Mouse (Mus musculus) heart, embryonic 14.5 days (tissue): ENCODE results near the gene Gabrb2. TPM values are rescaled to one million over a fixed set of nuclear protein-coding genes. Genes with fewer than 3 reads are reported as not detected.

ENCODE experiments used
- ATAC-seq: fragments of 200-750 bp; cut with Nextera tagmentation; 2 replicates; pipeline ENCODE4 v1.8.0; 2017; ENCODE audit warnings: low read depth, moderate TSS enrichment; ENCODE audit not compliant: insufficient number of reproducible peaks, insufficient read depth, low FRiP score
- H3K27ac ChIP-seq, 2 experiments: fragments of 200-500 bp in 1 of 2; fragments of 300-500 bp in 1 of 2; sonication (generic) in 1 of 2; replicated peaks in 1 of 2; 2 replicates each; pipeline ENCODE4 v1.5.1; 2012 to 2014; ENCODE audit warnings: low read depth in 2 of 2, low read length in 2 of 2, control low read depth in 1 of 2, mild to moderate bottlenecking in 1 of 2, mixed read lengths in 1 of 2; ENCODE audit not compliant: control insufficient read depth in 1 of 2, insufficient read depth in 1 of 2
- H3K27me3 ChIP-seq: fragments of 300-500 bp; sonication (generic); 2 replicates; pipeline ENCODE4 v1.6.1; 2014; ENCODE audit warnings: mild to moderate bottlenecking, low read length, control low read depth; ENCODE audit not compliant: control insufficient read depth, insufficient read depth
- H3K36me3 ChIP-seq: fragments of 300-500 bp; sonication (generic); 2 replicates; pipeline ENCODE4 v1.6.1; 2014; ENCODE audit warnings: mild to moderate bottlenecking, control low read depth, low read length, mixed read lengths; ENCODE audit not compliant: control insufficient read depth, insufficient read depth
- H3K4me1 ChIP-seq, 2 experiments: fragments of 200-500 bp in 1 of 2; fragments of 300-500 bp in 1 of 2; sonication (generic) in 1 of 2; 2 replicates each; pipeline ENCODE4 v1.6.1; 2012 to 2014; ENCODE audit warnings: low read length in 2 of 2, control low read depth in 1 of 2, mixed read lengths in 1 of 2; ENCODE audit not compliant: control insufficient read depth in 2 of 2, insufficient read depth in 2 of 2
- H3K4me2 ChIP-seq: fragments of 300-500 bp; sonication (generic); 2 replicates; pipeline ENCODE4 v1.6.1; 2014; ENCODE audit warnings: mild to moderate bottlenecking, low read length
- H3K4me3 ChIP-seq, 2 experiments: fragments of 200-500 bp in 1 of 2; fragments of 300-500 bp in 1 of 2; sonication (generic) in 1 of 2; 2 replicates each; pipeline ENCODE4 v1.5.1; 2012 to 2014; ENCODE audit warnings: low read length in 2 of 2, mild to moderate bottlenecking in 2 of 2, control low read depth in 1 of 2, low read depth in 1 of 2, moderate library complexity in 1 of 2; ENCODE audit not compliant: control insufficient read depth in 1 of 2, insufficient read depth in 1 of 2
- H3K9ac ChIP-seq: fragments of 300-500 bp; sonication (generic); 2 replicates; pipeline ENCODE4 v1.6.1; 2014; ENCODE audit warnings: mild to moderate bottlenecking, low read length
- H3K9me3 ChIP-seq: fragments of 300-500 bp; sonication (generic); 2 replicates; pipeline ENCODE4 v1.6.1; 2016; ENCODE audit warnings: low read length, control low read depth; ENCODE audit not compliant: control insufficient read depth
- WGBS: fragments of 180-500 bp; shearing (Covaris S2); extraction: QIAGEN DNeasy Blood & Tissue Kit; methylation state at CpG from one replicate; pipeline ENCODE4 v1.1.7; 2014; 5-methylcytosine and 5-hydroxymethylcytosine counted together
- polyA plus RNA-seq: library from polyadenylated mRNA; unstranded; fragments of >200 nt; fragmentation: Nextera tagmentation; extraction: Ambion mirVana; gene quantifications from 2 replicates; pipeline ENCODE4 v1.2.1, GENCODE M21; 2014

Gabrb2 gene
- 1.3 and 1.9 TPM in 2 replicates for polyA plus RNA-seq

- peak within 1 kb of the TSS; percentile 88 for H3K4me2 ChIP-seq
- peak within 1 kb of the TSS; percentile 62 to 76 for H3K4me3 ChIP-seq
- no peak for ATAC-seq
- H3K36me3 ChIP-seq: no peaks in the 10 kb centered on the region
- WGBS: 31% methylated on average over 17 of the region's 20 CpGs
- peak within 1 kb of the TSS; percentile 69 for H3K9ac ChIP-seq
- H3K27ac ChIP-seq: peak within 1 kb of the TSS in 1 of 2 experiments; percentile 30; a peak in 2 of 4 replicates
- no peaks in the 10 kb centered on the region for H3K4me1 ChIP-seq
- H3K9me3 ChIP-seq: no peaks in the 10 kb centered on the region
- H3K27me3 ChIP-seq: no peaks in the 10 kb centered on the region
These were observed at the start of gene Gabrb2 for GRCm38 (mm10) chr11:42418996-42419782. Gene Gabrb2, plus strand, starts transcription at chr11:42419757.

GRCm38 (mm10) chr11:42378983-42379382, 40.6 kb upstream of the Gabrb2 start:
- H3K27me3 ChIP-seq: no peaks in the 10 kb centered on the region
- H3K4me3 ChIP-seq: no peak overlapping the region
- no peak overlapping the region for H3K4me2 ChIP-seq
- no peaks in the 10 kb centered on the region for H3K4me1 ChIP-seq
- 79% methylated on average over 2 of the region's 2 CpGs for WGBS
- no peaks in the 10 kb centered on the region for H3K9me3 ChIP-seq
- ATAC-seq: no peak
- no peaks in the 10 kb centered on the region for H3K36me3 ChIP-seq
- no peak overlapping the region for H3K27ac ChIP-seq
- H3K9ac ChIP-seq: no peak overlapping the region

- Histone ChIP-seq H3K9ac (no peak overlapping the region), H3K36me3 (no peaks in the 10 kb centered on the region), H3K4me1 (peaks cover 0 to 3% of the 10 kb centered on the region in 2 experiments; a peak in 1 of 4 replicates), H3K27me3 (no peaks in the 10 kb centered on the region), H3K4me2 (no peak overlapping the region), H3K27ac (no peak overlapping the region), H3K9me3 (no peaks in the 10 kb centered on the region), H3K4me3 (no peak overlapping the region)
- 81% methylated on average over 4 of the region's 4 CpGs for WGBS
- ATAC-seq: no peak
These were observed 33.1 kb upstream of the Gabrb2 start for GRCm38 (mm10) chr11:42386486-42386885.

GRCm38 (mm10) chr11:42390682-42391290, 28.8 kb upstream of the Gabrb2 start:
- WGBS: 60% methylated on average over 3 of the region's 3 CpGs
- H3K9ac ChIP-seq: no peak overlapping the region
- peaks cover 0 to 3% of the 10 kb centered on the region in 2 experiments; a peak in 1 of 4 replicates for H3K4me1 ChIP-seq
- H3K36me3 ChIP-seq: no peaks in the 10 kb centered on the region
- no peaks in the 10 kb centered on the region for H3K27me3 ChIP-seq
- no peak overlapping the region for H3K27ac ChIP-seq
- H3K4me3 ChIP-seq: no peak overlapping the region
- H3K4me2 ChIP-seq: no peak overlapping the region
- ATAC-seq: no peak
- H3K9me3 ChIP-seq: no peaks in the 10 kb centered on the region

- Histone ChIP-seq H3K4me3 (no peak overlapping the region), H3K9ac (no peak overlapping the region), H3K27me3 (no peaks in the 10 kb centered on the region), H3K4me1 (no peaks in the 10 kb centered on the region), H3K9me3 (no peaks in the 10 kb centered on the region), H3K4me2 (no peak overlapping the region), H3K36me3 (no peaks in the 10 kb centered on the region), H3K27ac (no peak overlapping the region)
- WGBS: 77% methylated on average over 4 of the region's 4 CpGs
- ATAC-seq: no peak
These were observed 26.1 kb upstream of the Gabrb2 start for GRCm38 (mm10) chr11:42393451-42393850.

- H3K36me3 ChIP-seq: no peaks in the 10 kb centered on the region
- H3K4me1 ChIP-seq: no peaks in the 10 kb centered on the region
- peak overlapping the region; percentile 88 for H3K4me2 ChIP-seq
- H3K27ac ChIP-seq: peak overlapping the region in 1 of 2 experiments; percentile 30; a peak in 1 of 4 replicates
- peak overlapping the region; percentile 69 for H3K9ac ChIP-seq
- H3K9me3 ChIP-seq: no peaks in the 10 kb centered on the region
- peak overlapping the region; percentile 62 to 76 for H3K4me3 ChIP-seq
- WGBS: 0% methylated on average over 24 of the region's 40 CpGs
- no peaks in the 10 kb centered on the region for H3K27me3 ChIP-seq
- ATAC-seq: peak; percentile 61; the same call in 1 of the 2 replicates
These were observed 455 bp downstream of the Gabrb2 start for GRCm38 (mm10) chr11:42419791-42420633.
